Mouse (Mus musculus): ENCODE data around the gene Sh2b2.

GRCm38 (mm10) chr5:136292971-136293418, 46.6 kb upstream of the Sh2b2 start:
- TF ChIP-seq CTCF (IDR thresholded peaks at IDR 0.05; ENCODE audit: low read depth, low read length) (no peak), POLR2A (IDR thresholded peaks at IDR 0.05; ENCODE audit: borderline replicate concordance, low read depth, low read length) (no peak)

Measured in bone marrow macrophage, adult 2 months (primary cell).